Mouse (Mus musculus) heart, embryonic 15.5 days (tissue): Measurements from ENCODE around the gene Col23a1. TPM values are rescaled to one million over a fixed set of nuclear protein-coding genes. Genes with fewer than 3 reads are reported as not detected.

Experiments used
- ATAC-seq: fragments of 200-750 bp; cut with Nextera tagmentation; replicated peaks from 2 replicates; pipeline ENCODE4 v1.8.0; 2017; ENCODE audit warnings: low read depth, moderate TSS enrichment; ENCODE audit not compliant: insufficient number of reproducible peaks, insufficient read depth, low FRiP score
- H3K27ac ChIP-seq: fragments of 300-500 bp; sonication (generic); 2 replicates; pipeline ENCODE4 v1.5.1; 2015; ENCODE audit warnings: mild to moderate bottlenecking, inconsistent platforms
- H3K27me3 ChIP-seq: fragments of 300-500 bp; sonication (generic); 2 replicates; pipeline ENCODE4 v1.6.1; 2015; ENCODE audit warnings: inconsistent platforms
- H3K36me3 ChIP-seq: fragments of 300-500 bp; sonication (generic); 2 replicates; pipeline ENCODE4 v1.6.1; 2015; ENCODE audit warnings: mild to moderate bottlenecking, inconsistent platforms
- H3K4me1 ChIP-seq: fragments of 300-500 bp; sonication (generic); replicated peaks from 2 replicates; pipeline ENCODE4 v1.6.1; 2015; ENCODE audit warnings: inconsistent platforms
- H3K4me2 ChIP-seq: fragments of 300-500 bp; sonication (generic); 2 replicates; pipeline ENCODE4 v1.6.1; 2015; ENCODE audit warnings: inconsistent platforms, mild to moderate bottlenecking, moderate library complexity
- H3K4me3 ChIP-seq: fragments of 300-500 bp; sonication (generic); 2 replicates; pipeline ENCODE4 v1.5.1; 2015; ENCODE audit warnings: mild to moderate bottlenecking, inconsistent platforms
- H3K9ac ChIP-seq: fragments of 300-500 bp; sonication (generic); 2 replicates; pipeline ENCODE4 v1.6.1; 2015; ENCODE audit warnings: mild to moderate bottlenecking, inconsistent platforms
- H3K9me3 ChIP-seq: fragments of 300-500 bp; sonication (generic); replicated peaks from 2 replicates; pipeline ENCODE4 v1.6.1; 2016; ENCODE audit warnings: inconsistent platforms
- WGBS: fragments of 180-500 bp; shearing (Covaris S2); methylation state at CpG from one replicate; pipeline ENCODE4 v1.1.7; 2015; ENCODE audit warnings: mixed read lengths; 5-methylcytosine and 5-hydroxymethylcytosine counted together
- polyA plus RNA-seq: library from polyadenylated mRNA; unstranded; fragments of >200 nt; fragmentation: Nextera tagmentation; extraction: Ambion mirVana; gene quantifications from 2 replicates; pipeline ENCODE4 v1.2.1, GENCODE M21; 2015

Gene Col23a1
- polyA plus RNA-seq, 1 experiment from 2014 or later, result 7.2 TPM

- no peaks in the 10 kb centered on the region for H3K4me1 ChIP-seq
- no peak overlapping the region for H3K4me2 ChIP-seq
- 74% methylated on average over 6 of the region's 6 CpGs for WGBS
- H3K36me3 ChIP-seq, result no peaks in the 10 kb centered on the region
- no peaks in the 10 kb centered on the region for H3K9me3 ChIP-seq
- peaks cover 9% of the 10 kb centered on the region; the same call in 1 of the 2 replicates for H3K27me3 ChIP-seq
- no peak overlapping the region for H3K9ac ChIP-seq
- no peak for ATAC-seq
- H3K4me3 ChIP-seq, result no peak overlapping the region
- no peak overlapping the region for H3K27ac ChIP-seq
Observed at GRCm38 (mm10) chr11:51518585-51518984, 228.9 kb downstream of the Col23a1 start.

- 31% methylated on average over 3 of the region's 3 CpGs for WGBS
- Histone ChIP-seq H3K4me3 (no peak overlapping the region), H3K9me3 (no peaks in the 10 kb centered on the region), H3K4me1 (peaks cover 2% of the 10 kb centered on the region), H3K27me3 (peaks cover 19% of the 10 kb centered on the region; the same call in 1 of the 2 replicates), H3K27ac (no peak overlapping the region; the same call in 1 of the 2 replicates), H3K9ac (no peak overlapping the region), H3K36me3 (no peaks in the 10 kb centered on the region), H3K4me2 (no peak overlapping the region)
- peak; percentile 80 for ATAC-seq
Observed at GRCm38 (mm10) chr11:51521440-51521839, 231.7 kb downstream of the Col23a1 start.

GRCm38 (mm10) chr11:51523215-51523614, 233.5 kb downstream of the Col23a1 start:
- H3K4me3 ChIP-seq, result no peak overlapping the region
- H3K27me3 ChIP-seq, result peaks cover 17% of the 10 kb centered on the region; the same call in 1 of the 2 replicates
- no peak for ATAC-seq
- peaks cover 14% of the 10 kb centered on the region for H3K4me1 ChIP-seq
- no peak overlapping the region for H3K4me2 ChIP-seq
- H3K9ac ChIP-seq, result no peak overlapping the region
- no peaks in the 10 kb centered on the region for H3K36me3 ChIP-seq
- no peaks in the 10 kb centered on the region for H3K9me3 ChIP-seq
- no peak overlapping the region for H3K27ac ChIP-seq

- no peaks in the 10 kb centered on the region for H3K9me3 ChIP-seq
- WGBS, result 65% methylated on average over 9 of the region's 9 CpGs
- no peak overlapping the region for H3K27ac ChIP-seq
- H3K9ac ChIP-seq, result no peak overlapping the region
- H3K4me3 ChIP-seq, result no peak overlapping the region
- no peak overlapping the region for H3K4me2 ChIP-seq
- no peaks in the 10 kb centered on the region for H3K36me3 ChIP-seq
- H3K4me1 ChIP-seq, result peaks cover 14% of the 10 kb centered on the region
- no peak for ATAC-seq
- H3K27me3 ChIP-seq, result peaks cover 17% of the 10 kb centered on the region; the same call in 1 of the 2 replicates
Observed at GRCm38 (mm10) chr11:51523625-51524024, 233.9 kb downstream of the Col23a1 start.

GRCm38 (mm10) chr11:51526631-51527161, 237.0 kb downstream of the Col23a1 start:
- H3K36me3 ChIP-seq, result no peaks in the 10 kb centered on the region
- H3K4me3 ChIP-seq, result no peak overlapping the region
- H3K27ac ChIP-seq, result peak overlapping the region; percentile 35
- H3K9ac ChIP-seq, result no peak overlapping the region
- peak; percentile 51; the same call in 1 of the 2 replicates for ATAC-seq
- no peaks in the 10 kb centered on the region for H3K9me3 ChIP-seq
- peaks cover 17% of the 10 kb centered on the region; the same call in 1 of the 2 replicates for H3K27me3 ChIP-seq
- 18% methylated on average over 14 of the region's 14 CpGs for WGBS
- peak overlapping the region; percentile 44 for H3K4me2 ChIP-seq
- peaks cover 14% of the 10 kb centered on the region for H3K4me1 ChIP-seq

- no peaks in the 10 kb centered on the region for H3K9me3 ChIP-seq
- no peak overlapping the region for H3K4me2 ChIP-seq
- 62% methylated on average over 11 of the region's 11 CpGs for WGBS
- no peaks in the 10 kb centered on the region for H3K4me1 ChIP-seq
- H3K36me3 ChIP-seq, result no peaks in the 10 kb centered on the region
- ATAC-seq, result no peak
- no peak overlapping the region for H3K9ac ChIP-seq
- H3K4me3 ChIP-seq, result no peak overlapping the region
- no peak overlapping the region for H3K27ac ChIP-seq
- peaks cover 11% of the 10 kb centered on the region for H3K27me3 ChIP-seq
Observed at GRCm38 (mm10) chr11:51533128-51533533, 243.4 kb downstream of the Col23a1 start.

- no peak overlapping the region for H3K4me3 ChIP-seq
- no peak for ATAC-seq
- WGBS, result 31% methylated on average over 2 of the region's 2 CpGs
- no peaks in the 10 kb centered on the region for H3K9me3 ChIP-seq
- no peak overlapping the region for H3K27ac ChIP-seq
- H3K4me1 ChIP-seq, result no peaks in the 10 kb centered on the region
- H3K4me2 ChIP-seq, result no peak overlapping the region
- no peak overlapping the region for H3K9ac ChIP-seq
- H3K27me3 ChIP-seq, result peaks cover 11% of the 10 kb centered on the region
- H3K36me3 ChIP-seq, result no peaks in the 10 kb centered on the region
Observed at GRCm38 (mm10) chr11:51534314-51534713, 244.6 kb downstream of the Col23a1 start.

GRCm38 (mm10) chr11:51538388-51538787, 248.7 kb downstream of the Col23a1 start:
- no peak for ATAC-seq
- 52% methylated on average over 7 of the region's 7 CpGs for WGBS

GRCm38 (mm10) chr11:51538919-51539758, 249.4 kb downstream of the Col23a1 start:
- no peak overlapping the region for H3K9ac ChIP-seq
- H3K4me1 ChIP-seq, result no peaks in the 10 kb centered on the region
- H3K4me2 ChIP-seq, result no peak overlapping the region
- no peaks in the 10 kb centered on the region for H3K36me3 ChIP-seq
- WGBS, result 60% methylated on average over 13 of the region's 13 CpGs
- H3K4me3 ChIP-seq, result no peak overlapping the region
- ATAC-seq, result 0 out of 2 replicates have a peak, but pooled peaks have one; percentile 23
- no peak overlapping the region for H3K27ac ChIP-seq
- H3K9me3 ChIP-seq, result no peaks in the 10 kb centered on the region
- H3K27me3 ChIP-seq, result peaks cover 8% of the 10 kb centered on the region; the same call in 1 of the 2 replicates

More at GRCm38 (mm10) chr11:51538388-51538787, 248.7 kb downstream of the Col23a1 start:
- H3K4me2 ChIP-seq, result no peak overlapping the region
- H3K27me3 ChIP-seq, result peaks cover 9% of the 10 kb centered on the region; the same call in 1 of the 2 replicates
- no peaks in the 10 kb centered on the region for H3K36me3 ChIP-seq
- H3K9ac ChIP-seq, result no peak overlapping the region
- no peaks in the 10 kb centered on the region for H3K9me3 ChIP-seq
- H3K27ac ChIP-seq, result no peak overlapping the region
- H3K4me3 ChIP-seq, result no peak overlapping the region
- no peaks in the 10 kb centered on the region for H3K4me1 ChIP-seq

- Histone ChIP-seq H3K4me2 (no peak overlapping the region), H3K9me3 (no peaks in the 10 kb centered on the region), H3K9ac (no peak overlapping the region), H3K36me3 (no peaks in the 10 kb centered on the region), H3K27ac (no peak overlapping the region), H3K4me1 (no peaks in the 10 kb centered on the region), H3K27me3 (peaks cover 6% of the 10 kb centered on the region; the same call in 1 of the 2 replicates), H3K4me3 (no peak overlapping the region)
- WGBS, result 11% methylated on average over 10 of the region's 10 CpGs
- ATAC-seq, result peak; percentile 67
Observed at GRCm38 (mm10) chr11:51539759-51540282, 250.1 kb downstream of the Col23a1 start.

GRCm38 (mm10) chr11:51542424-51542823, 252.7 kb downstream of the Col23a1 start:
- Histone ChIP-seq H3K36me3 (no peaks in the 10 kb centered on the region), H3K27me3 (no peaks in the 10 kb centered on the region), H3K4me1 (no peaks in the 10 kb centered on the region), H3K27ac (no peak overlapping the region), H3K4me3 (no peak overlapping the region), H3K9ac (no peak overlapping the region), H3K4me2 (no peak overlapping the region), H3K9me3 (no peaks in the 10 kb centered on the region)
- ATAC-seq, result no peak
- 64% methylated on average over 9 of the region's 9 CpGs for WGBS
